Mouse (Mus musculus) midbrain, embryonic 16.5 days (tissue): ENCODE measurements around the gene Zbtb39. TPM values are rescaled to one million over a fixed set of nuclear protein-coding genes. Genes with fewer than 3 reads are reported as not detected.

Experiments used
- ATAC-seq: fragments of 200-750 bp; cut with Nextera tagmentation; 2 replicates; pipeline ENCODE4 v1.8.0; 2017; ENCODE audit warnings: moderate TSS enrichment
- H3K27ac ChIP-seq: fragments of 300-500 bp; sonication (generic); 2 replicates; pipeline ENCODE4 v1.5.1; 2014; ENCODE audit warnings: mild to moderate bottlenecking, low read length, mixed read lengths
- H3K27me3 ChIP-seq: fragments of 300-500 bp; sonication (generic); 2 replicates; pipeline ENCODE4 v1.6.1; 2014; ENCODE audit warnings: low read depth, low read length, mixed read lengths; ENCODE audit not compliant: control insufficient read depth, insufficient read depth
- H3K36me3 ChIP-seq: fragments of 300-500 bp; sonication (generic); 2 replicates; pipeline ENCODE4 v1.6.1; 2014; ENCODE audit warnings: mild to moderate bottlenecking, low read length, moderate library complexity, mixed read lengths; ENCODE audit not compliant: control insufficient read depth, insufficient read depth
- H3K4me1 ChIP-seq: fragments of 300-500 bp; sonication (generic); 2 replicates; pipeline ENCODE4 v1.6.1; 2014; ENCODE audit warnings: mild to moderate bottlenecking, low read length, mixed read lengths; ENCODE audit not compliant: control insufficient read depth, insufficient read depth
- H3K4me2 ChIP-seq: fragments of 300-500 bp; sonication (generic); 2 replicates; pipeline ENCODE4 v1.6.1; 2014; ENCODE audit warnings: mild to moderate bottlenecking, low read length, mixed read lengths
- H3K4me3 ChIP-seq: fragments of 300-500 bp; sonication (generic); 2 replicates; pipeline ENCODE4 v1.5.1; 2014; ENCODE audit warnings: low read depth, mild to moderate bottlenecking, low read length, moderate library complexity, mixed read lengths
- H3K9ac ChIP-seq: fragments of 300-500 bp; sonication (generic); 2 replicates; pipeline ENCODE4 v1.6.1; 2014; ENCODE audit warnings: low read depth, low read length, mixed read lengths
- H3K9me3 ChIP-seq: fragments of 300-500 bp; sonication (generic); replicated peaks from 2 replicates; pipeline ENCODE4 v1.6.1; 2014; ENCODE audit warnings: mild to moderate bottlenecking, low read length, mixed read lengths; ENCODE audit not compliant: control insufficient read depth, poor library complexity, severe bottlenecking
- WGBS: fragments of 180-500 bp; shearing (Covaris S2); extraction: QIAGEN DNeasy Blood & Tissue Kit; methylation state at CpG from one replicate; pipeline ENCODE4 v1.1.7; 2014; 5-methylcytosine and 5-hydroxymethylcytosine counted together
- polyA plus RNA-seq: library from polyadenylated mRNA; unstranded; fragments of >200 nt; fragmentation: Nextera tagmentation; extraction: Ambion mirVana; gene quantifications from 2 replicates; pipeline ENCODE4 v1.2.1, GENCODE M21; 2015

Gene Zbtb39
- polyA plus RNA-seq, 1 experiment from 2014 or later: 2.7 TPM

GRCm38 (mm10) chr10:127730933-127731310 lies 8.4 kb upstream of the Zbtb39 start:
- no peak overlapping the region for H3K4me3 ChIP-seq
- H3K4me1 ChIP-seq: peaks cover 10% of the 10 kb centered on the region
- no peak for ATAC-seq
- no peak overlapping the region for H3K4me2 ChIP-seq
- H3K27me3 ChIP-seq: peaks cover 4% of the 10 kb centered on the region; the same call in 1 of the 2 replicates
- no peaks in the 10 kb centered on the region for H3K36me3 ChIP-seq
- WGBS: 12% methylated on average over 9 of the region's 9 CpGs
- H3K27ac ChIP-seq: no peak overlapping the region; the same call in 1 of the 2 replicates
- H3K9ac ChIP-seq: peak overlapping the region; percentile 33; the same call in 1 of the 2 replicates
- no peaks in the 10 kb centered on the region for H3K9me3 ChIP-seq

GRCm38 (mm10) chr10:127731397-127731796 lies 7.9 kb upstream of the Zbtb39 start:
- no peaks in the 10 kb centered on the region for H3K36me3 ChIP-seq
- peaks cover 4% of the 10 kb centered on the region; the same call in 1 of the 2 replicates for H3K27me3 ChIP-seq
- H3K4me1 ChIP-seq: peaks cover 10% of the 10 kb centered on the region
- 34% methylated on average over 5 of the region's 5 CpGs for WGBS
- H3K27ac ChIP-seq: no peak overlapping the region
- no peak overlapping the region for H3K9ac ChIP-seq
- H3K4me2 ChIP-seq: no peak overlapping the region
- no peaks in the 10 kb centered on the region for H3K9me3 ChIP-seq
- ATAC-seq: no peak
- H3K4me3 ChIP-seq: no peak overlapping the region

- no peak overlapping the region for H3K9ac ChIP-seq
- H3K36me3 ChIP-seq: no peaks in the 10 kb centered on the region
- ATAC-seq: no peak
- peaks cover 4% of the 10 kb centered on the region; the same call in 1 of the 2 replicates for H3K27me3 ChIP-seq
- H3K9me3 ChIP-seq: no peaks in the 10 kb centered on the region
- peaks cover 12% of the 10 kb centered on the region for H3K4me1 ChIP-seq
- H3K4me3 ChIP-seq: no peak overlapping the region
- WGBS: 49% methylated on average over 5 of the region's 5 CpGs
- H3K27ac ChIP-seq: no peak overlapping the region
- H3K4me2 ChIP-seq: no peak overlapping the region
Measured at GRCm38 (mm10) chr10:127734434-127734833, 4.9 kb upstream of the Zbtb39 start.

- Histone ChIP-seq H3K9me3 (no peaks in the 10 kb centered on the region), H3K9ac (no peak overlapping the region), H3K27ac (no peak overlapping the region), H3K36me3 (no peaks in the 10 kb centered on the region), H3K27me3 (peaks cover 4% of the 10 kb centered on the region; the same call in 1 of the 2 replicates), H3K4me2 (no peak overlapping the region), H3K4me1 (peaks cover 12% of the 10 kb centered on the region), H3K4me3 (no peak overlapping the region)
- no peak for ATAC-seq
- 79% methylated on average over 2 of the region's 2 CpGs for WGBS
Measured at GRCm38 (mm10) chr10:127736266-127736665, 3.1 kb upstream of the Zbtb39 start.

GRCm38 (mm10) chr10:127736916-127737315 lies 2.4 kb upstream of the Zbtb39 start:
- 81% methylated on average over 4 of the region's 4 CpGs for WGBS
- H3K4me2 ChIP-seq: no peak overlapping the region
- ATAC-seq: no peak
- no peak overlapping the region for H3K4me3 ChIP-seq
- H3K27me3 ChIP-seq: peaks cover 4% of the 10 kb centered on the region; the same call in 1 of the 2 replicates
- H3K27ac ChIP-seq: no peak overlapping the region
- no peaks in the 10 kb centered on the region for H3K9me3 ChIP-seq
- peaks cover 12% of the 10 kb centered on the region for H3K4me1 ChIP-seq
- peaks cover 4% of the 10 kb centered on the region for H3K36me3 ChIP-seq
- H3K9ac ChIP-seq: no peak overlapping the region

GRCm38 (mm10) chr10:127737552-127737951 lies 1.8 kb upstream of the Zbtb39 start:
- Histone ChIP-seq H3K27ac (no peak overlapping the region), H3K4me3 (no peak overlapping the region), H3K36me3 (peaks cover 11% of the 10 kb centered on the region), H3K9ac (no peak overlapping the region), H3K9me3 (no peaks in the 10 kb centered on the region), H3K4me2 (no peak overlapping the region), H3K4me1 (peaks cover 12% of the 10 kb centered on the region), H3K27me3 (peaks cover 4% of the 10 kb centered on the region; the same call in 1 of the 2 replicates)
- no peak for ATAC-seq
- WGBS: 31% methylated on average over 2 of the region's 2 CpGs

GRCm38 (mm10) chr10:127738151-127738882 lies 1.0 kb upstream of the Zbtb39 start:
- WGBS: 56% methylated on average over 13 of the region's 13 CpGs
- Histone ChIP-seq H3K4me1 (peaks cover 12% of the 10 kb centered on the region), H3K4me2 (no peak overlapping the region; the same call in 1 of the 2 replicates), H3K4me3 (peak overlapping the region; percentile 97; the same call in 1 of the 2 replicates), H3K27ac (no peak overlapping the region), H3K9me3 (no peaks in the 10 kb centered on the region), H3K36me3 (peaks cover 18% of the 10 kb centered on the region), H3K27me3 (peaks cover 4% of the 10 kb centered on the region; the same call in 1 of the 2 replicates), H3K9ac (no peak overlapping the region)
- no peak for ATAC-seq

- WGBS: under 1% methylated on average over 55 of the region's 55 CpGs
- Histone ChIP-seq H3K9me3 (no peaks in the 10 kb centered on the region), H3K4me3 (peak overlapping the region; percentile 97), H3K4me1 (peaks cover 12% of the 10 kb centered on the region), H3K9ac (peak overlapping the region; percentile 95), H3K27me3 (no peaks in the 10 kb centered on the region), H3K27ac (peak overlapping the region; percentile 81), H3K36me3 (peaks cover 25% of the 10 kb centered on the region), H3K4me2 (peak overlapping the region; percentile 79)
- ATAC-seq: peak; percentile 67
Measured at GRCm38 (mm10) chr10:127739661-127740161, 373 bp downstream of the Zbtb39 start.

GRCm38 (mm10) chr10:127744661-127745060 lies 5.3 kb downstream of the Zbtb39 start:
- 75% methylated on average over 5 of the region's 5 CpGs for WGBS

More at GRCm38 (mm10) chr10:127744661-127745060, 5.3 kb downstream of the Zbtb39 start:
- Histone ChIP-seq H3K9me3 (no peaks in the 10 kb centered on the region), H3K4me1 (peaks cover 10% of the 10 kb centered on the region), H3K9ac (no peak overlapping the region), H3K4me3 (no peak overlapping the region), H3K27ac (no peak overlapping the region), H3K4me2 (no peak overlapping the region), H3K36me3 (peaks cover 38% of the 10 kb centered on the region), H3K27me3 (no peaks in the 10 kb centered on the region)
- ATAC-seq: no peak
